Mouse (Mus musculus): ENCODE results near the gene Pdcd4.

DNA sequence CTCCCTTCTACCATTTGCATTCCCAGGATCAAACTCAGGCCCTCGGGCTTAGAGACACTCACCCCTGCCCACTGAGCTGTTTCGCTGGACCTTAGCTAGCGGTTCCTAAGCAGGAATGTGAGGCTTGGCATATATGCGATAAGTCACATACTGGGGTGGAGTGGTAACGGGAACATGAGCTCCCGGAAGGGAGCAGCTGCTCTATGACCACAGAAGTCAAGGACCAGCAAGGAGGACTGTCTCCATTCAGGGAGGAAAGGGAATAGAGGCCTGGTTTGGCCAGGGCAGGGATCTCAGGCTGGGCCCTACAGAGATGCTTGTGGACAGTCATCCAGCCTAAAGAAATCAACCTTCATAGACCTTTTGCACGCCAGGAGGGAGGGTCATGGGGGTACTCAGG is 30.7 kb upstream of the Pdcd4 start:
- TF ChIP-seq POLR2A (IDR thresholded peaks at IDR 0.05; ENCODE audit: borderline replicate concordance, extremely low read depth, insufficient read depth, insufficient read length, poor library complexity, severe bottlenecking) (no peak), CTCF (IDR thresholded peaks at IDR 0.05; ENCODE audit: borderline replicate concordance, extremely low read depth, insufficient read depth, insufficient read length) (no peak)

Data from brain, embryonic 14.5 days (tissue).